Mouse (Mus musculus): ENCODE measurements around the gene Cdca7.

DNA sequence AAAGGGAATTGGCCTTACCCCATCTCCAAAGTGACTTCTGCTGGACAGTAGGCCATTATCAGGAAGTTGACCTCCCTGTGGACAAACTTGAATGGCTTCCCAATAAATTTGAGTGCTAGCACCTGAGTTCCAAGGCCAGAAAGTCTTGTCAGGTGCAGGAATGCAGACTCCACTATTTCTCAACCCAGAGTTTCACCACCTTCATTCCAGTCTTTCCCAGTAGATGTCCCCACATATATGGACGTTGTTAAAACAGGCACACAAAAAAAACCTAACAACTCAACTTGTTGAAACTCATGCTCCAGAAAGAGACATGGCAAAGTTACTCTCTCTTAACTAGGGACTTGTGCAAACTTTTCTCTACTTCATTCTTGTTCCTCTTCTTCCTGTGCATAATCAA lies 19.8 kb upstream of the Cdca7 start:
- no peak for TF ChIP-seq POLR2A (IDR thresholded peaks at IDR 0.05; ENCODE audit: insufficient read length, low read depth)
- no peak for TF ChIP-seq CEBPB (IDR thresholded peaks at IDR 0.05; ENCODE audit: insufficient read depth, poor library complexity, severe bottlenecking)
